Mouse (Mus musculus) heart, embryonic 12.5 days (tissue): Measurements from ENCODE around the gene Gm21773. TPM values are rescaled to one million over a fixed set of nuclear protein-coding genes. Genes with fewer than 3 reads are reported as not detected.
"Not testable (repeated sequence)": the region's sequence is repeated elsewhere in the genome, so short reads cannot be mapped to it uniquely, and the experiment has no call there.

Experiments used
- ATAC-seq: fragments of 200-750 bp; cut with Nextera tagmentation; 2 replicates; pipeline ENCODE4 v1.8.0; 2017; ENCODE audit warnings: moderate TSS enrichment, moderate library complexity; ENCODE audit not compliant: insufficient number of reproducible peaks, low FRiP score
- H3K27ac ChIP-seq: fragments of 300-500 bp; sonication (generic); 2 replicates; pipeline ENCODE4 v1.5.1; 2016; ENCODE audit warnings: mild to moderate bottlenecking, moderate library complexity; ENCODE audit not compliant: poor library complexity, severe bottlenecking
- H3K27me3 ChIP-seq: fragments of 300-500 bp; sonication (generic); replicated peaks from 2 replicates; pipeline ENCODE4 v1.6.1; 2016; ENCODE audit warnings: mild to moderate bottlenecking, moderate library complexity
- H3K36me3 ChIP-seq: fragments of 300-500 bp; sonication (generic); 2 replicates; pipeline ENCODE4 v1.6.1; 2016; ENCODE audit warnings: mild to moderate bottlenecking, moderate library complexity
- H3K4me1 ChIP-seq: fragments of 300-500 bp; sonication (generic); replicated peaks from 2 replicates; pipeline ENCODE4 v1.6.1; 2016; ENCODE audit warnings: mild to moderate bottlenecking
- H3K4me2 ChIP-seq: fragments of 300-500 bp; sonication (generic); 2 replicates; pipeline ENCODE4 v1.6.1; 2016; ENCODE audit warnings: mild to moderate bottlenecking, moderate library complexity
- H3K4me3 ChIP-seq: fragments of 300-500 bp; sonication (generic); 2 replicates; pipeline ENCODE4 v1.5.1; 2016; ENCODE audit warnings: mild to moderate bottlenecking
- H3K9ac ChIP-seq: fragments of 300-500 bp; sonication (generic); 2 replicates; pipeline ENCODE4 v1.6.1; 2016; ENCODE audit warnings: mild to moderate bottlenecking, moderate library complexity
- H3K9me3 ChIP-seq: fragments of 300-500 bp; sonication (generic); replicated peaks from 2 replicates; pipeline ENCODE4 v1.6.1; 2016; ENCODE audit warnings: mild to moderate bottlenecking, moderate library complexity
- WGBS: fragments of 180-500 bp; shearing (Covaris S2); methylation state at CpG from one replicate; pipeline ENCODE4 v1.1.7; 2016; 5-methylcytosine and 5-hydroxymethylcytosine counted together
- polyA plus RNA-seq: library from polyadenylated mRNA; unstranded; fragments of >200 nt; fragmentation: Nextera tagmentation; extraction: Ambion mirVana; gene quantifications from 2 replicates; pipeline ENCODE4 v1.2.1, GENCODE M21; 2016

Gm21773 gene
- not detected in 2 replicates for polyA plus RNA-seq

DNA sequence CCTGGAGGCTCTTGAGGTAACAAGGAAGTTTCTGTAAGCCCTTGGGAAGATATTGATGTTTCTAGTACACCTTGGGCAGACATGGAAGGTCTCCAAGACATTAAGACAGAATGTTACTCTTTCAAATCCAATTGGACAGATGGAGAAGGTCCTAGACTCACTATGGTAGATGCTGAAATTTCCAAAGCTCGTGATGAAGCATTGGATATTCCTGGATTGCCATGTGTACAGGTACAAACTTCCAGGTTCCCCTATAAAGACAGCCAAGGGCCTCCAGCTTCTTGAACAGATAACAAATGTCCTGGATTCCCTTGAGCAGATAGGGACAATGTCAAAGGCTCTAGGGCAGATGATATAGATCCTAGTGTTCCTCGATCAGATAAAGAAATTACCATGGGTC lies at the start of gene Gm21773:
TSS of gene Gm21773 (minus strand) at position 101 of the 400 bp plus-strand sequence.
- H3K4me1 ChIP-seq, H3K27me3 ChIP-seq, ATAC-seq, H3K9ac ChIP-seq, H3K36me3 ChIP-seq, H3K4me3 ChIP-seq, H3K27ac ChIP-seq, H3K9me3 ChIP-seq, H3K4me2 ChIP-seq: not testable (repeated sequence)
- WGBS = no CpG with 5 or more reads among the region's 2 CpGs
